Mouse (Mus musculus): ENCODE measurements around the gene Nebl. TPM values are rescaled to one million over a fixed set of nuclear protein-coding genes. Genes with fewer than 3 reads are reported as not detected.

The Nebl gene
- total and polyA plus RNA-seq, 3 experiments: 152 to 335 (median 304) TPM

GRCm38 (mm10) chr2:17599860-17600259 is 131.4 kb downstream of the Nebl start:
- no peak overlapping the region for H3K4me3 ChIP-seq
- 69% methylated on average over 4 of the region's 4 CpGs for WGBS
- DNase-seq: no peak
- no peak overlapping the region for H3K27ac ChIP-seq
- no peaks in the 10 kb centered on the region for H3K79me2 ChIP-seq (replicated peaks; ENCODE audit: control insufficient read depth, insufficient read depth, low read length)
- H3K36me3 ChIP-seq (ENCODE audit: control insufficient read depth, insufficient read depth, low read length): no peaks in the 10 kb centered on the region
- H3K4me1 ChIP-seq (ENCODE audit: control insufficient read depth, insufficient read depth, low read length): no peaks in the 10 kb centered on the region
- H3K27me3 ChIP-seq (ENCODE audit: control insufficient read depth, insufficient read depth, low read length): no peaks in the 10 kb centered on the region
- TF ChIP-seq EP300 (IDR thresholded peaks at IDR 0.05; ENCODE audit: insufficient read depth, low read depth, low read length) (no peak), CTCF (IDR thresholded peaks at IDR 0.05) (no peak)
- intact Hi-C loops (cut with DNase I): no loop called here
- no peak overlapping the region for H3K9ac ChIP-seq (ENCODE audit: low read depth, low read length)

- intact Hi-C loops (cut with DNase I): no loop called here
- H3K79me2 ChIP-seq (replicated peaks; ENCODE audit: control insufficient read depth, insufficient read depth, low read length): no peaks in the 10 kb centered on the region
- no peak for DNase-seq
- H3K9ac ChIP-seq (ENCODE audit: low read depth, low read length): no peak overlapping the region
- WGBS: 39% methylated on average over 2 of the region's 2 CpGs
- no peaks in the 10 kb centered on the region for H3K4me1 ChIP-seq (ENCODE audit: control insufficient read depth, insufficient read depth, low read length)
- no peaks in the 10 kb centered on the region for H3K27me3 ChIP-seq (ENCODE audit: control insufficient read depth, insufficient read depth, low read length)
- H3K27ac ChIP-seq: no peak overlapping the region
- TF ChIP-seq EP300 (IDR thresholded peaks at IDR 0.05; ENCODE audit: insufficient read depth, low read depth, low read length) (no peak), CTCF (IDR thresholded peaks at IDR 0.05) (no peak), POLR2A (IDR thresholded peaks at IDR 0.05; ENCODE audit: insufficient read depth, low read depth, low read length) (no peak)
- no peak overlapping the region for H3K4me3 ChIP-seq
- H3K36me3 ChIP-seq (ENCODE audit: control insufficient read depth, insufficient read depth, low read length): no peaks in the 10 kb centered on the region
These were observed 133.3 kb downstream of the Nebl start for GRCm38 (mm10) chr2:17597932-17598331.

- Histone ChIP-seq H3K27ac (no peak overlapping the region), H3K36me3 (ENCODE audit: control insufficient read depth, insufficient read depth, low read length) (no peaks in the 10 kb centered on the region), H3K27me3 (ENCODE audit: control insufficient read depth, insufficient read depth, low read length) (no peaks in the 10 kb centered on the region), H3K4me1 (ENCODE audit: control insufficient read depth, insufficient read depth, low read length) (no peaks in the 10 kb centered on the region), H3K79me2 (replicated peaks; ENCODE audit: control insufficient read depth, insufficient read depth, low read length) (no peaks in the 10 kb centered on the region), H3K4me3 (no peak overlapping the region), H3K9ac (ENCODE audit: low read depth, low read length) (no peak overlapping the region)
- TF ChIP-seq EP300 (IDR thresholded peaks at IDR 0.05; ENCODE audit: insufficient read depth, low read depth, low read length) (no peak), POLR2A (IDR thresholded peaks at IDR 0.05; ENCODE audit: insufficient read depth, low read depth, low read length) (no peak), CTCF (IDR thresholded peaks at IDR 0.05) (no peak)
- DNase-seq: no peak
- 88% methylated on average over 3 of the region's 3 CpGs for WGBS
- intact Hi-C loops (cut with DNase I): no loop called here
These were observed 141.6 kb downstream of the Nebl start for GRCm38 (mm10) chr2:17589669-17590068.

- intact Hi-C loops (cut with DNase I): no loop called here
- Histone ChIP-seq H3K27me3 (ENCODE audit: control insufficient read depth, insufficient read depth, low read length) (no peaks in the 10 kb centered on the region), H3K4me1 (ENCODE audit: control insufficient read depth, insufficient read depth, low read length) (no peaks in the 10 kb centered on the region), H3K9ac (ENCODE audit: low read depth, low read length) (no peak overlapping the region), H3K79me2 (replicated peaks; ENCODE audit: control insufficient read depth, insufficient read depth, low read length) (no peaks in the 10 kb centered on the region), H3K36me3 (ENCODE audit: control insufficient read depth, insufficient read depth, low read length) (no peaks in the 10 kb centered on the region), H3K4me3 (no peak overlapping the region), H3K27ac (no peak overlapping the region)
- DNase-seq: no peak
- WGBS: 81% methylated on average over 6 of the region's 6 CpGs
- no peak for TF ChIP-seq CTCF (IDR thresholded peaks at IDR 0.05)
- TF ChIP-seq POLR2A (IDR thresholded peaks at IDR 0.05; ENCODE audit: insufficient read depth, low read depth, low read length): no peak
- TF ChIP-seq EP300 (IDR thresholded peaks at IDR 0.05; ENCODE audit: insufficient read depth, low read depth, low read length): no peak
These were observed 145.8 kb downstream of the Nebl start for GRCm38 (mm10) chr2:17585329-17585992.

GRCm38 (mm10) chr2:17575648-17576047 is 155.6 kb downstream of the Nebl start:
- Histone ChIP-seq H3K9ac (ENCODE audit: low read depth, low read length) (no peak overlapping the region), H3K79me2 (replicated peaks; ENCODE audit: control insufficient read depth, insufficient read depth, low read length) (no peaks in the 10 kb centered on the region), H3K4me1 (ENCODE audit: control insufficient read depth, insufficient read depth, low read length) (no peaks in the 10 kb centered on the region), H3K4me3 (no peak overlapping the region), H3K36me3 (ENCODE audit: control insufficient read depth, insufficient read depth, low read length) (no peaks in the 10 kb centered on the region), H3K27ac (no peak overlapping the region), H3K27me3 (ENCODE audit: control insufficient read depth, insufficient read depth, low read length) (no peaks in the 10 kb centered on the region)
- TF ChIP-seq EP300 (IDR thresholded peaks at IDR 0.05; ENCODE audit: insufficient read depth, low read depth, low read length) (no peak), CTCF (IDR thresholded peaks at IDR 0.05) (no peak), POLR2A (IDR thresholded peaks at IDR 0.05; ENCODE audit: insufficient read depth, low read depth, low read length) (no peak)
- WGBS: 73% methylated on average over 3 of the region's 3 CpGs
- intact Hi-C loops (cut with DNase I): no loop called here
- no peak for DNase-seq

GRCm38 (mm10) chr2:17571716-17572115 is 159.5 kb downstream of the Nebl start:
- Histone ChIP-seq H3K4me3 (no peak overlapping the region), H3K9ac (ENCODE audit: low read depth, low read length) (no peak overlapping the region), H3K36me3 (ENCODE audit: control insufficient read depth, insufficient read depth, low read length) (no peaks in the 10 kb centered on the region), H3K79me2 (replicated peaks; ENCODE audit: control insufficient read depth, insufficient read depth, low read length) (no peaks in the 10 kb centered on the region), H3K27me3 (ENCODE audit: control insufficient read depth, insufficient read depth, low read length) (no peaks in the 10 kb centered on the region), H3K27ac (no peak overlapping the region), H3K4me1 (ENCODE audit: control insufficient read depth, insufficient read depth, low read length) (no peaks in the 10 kb centered on the region)
- DNase-seq: no peak
- 41% methylated on average over 2 of the region's 2 CpGs for WGBS
- intact Hi-C loops (cut with DNase I): no loop called here
- TF ChIP-seq POLR2A (IDR thresholded peaks at IDR 0.05; ENCODE audit: insufficient read depth, low read depth, low read length) (no peak), EP300 (IDR thresholded peaks at IDR 0.05; ENCODE audit: insufficient read depth, low read depth, low read length) (no peak), CTCF (IDR thresholded peaks at IDR 0.05) (no peak)

Measured in heart, adult 2 months (tissue).